Mouse (Mus musculus): ENCODE measurements around the gene Fam168b. TPM values are rescaled to one million over a fixed set of nuclear protein-coding genes. Genes with fewer than 3 reads are reported as not detected.

The Fam168b gene
- total RNA-seq, 2 experiments from 2014 or later, result 30.3 to 62.0 TPM

Other genes starting within 250 kb of the Fam168b start
- 48.6 and 58.3 TPM in 2 replicates for gene Plekhb2, start 6.9 kb upstream of the Fam168b start, total RNA-seq (2015)
- gene Plekhb2, start 6.9 kb upstream of the Fam168b start, total RNA-seq (2017), result 28.4 and 29.5 TPM in 2 replicates